Mouse (Mus musculus) neural tube, embryonic 15.5 days (tissue): ENCODE measurements around the gene Ptcd2. TPM values are rescaled to one million over a fixed set of nuclear protein-coding genes. Genes with fewer than 3 reads are reported as not detected.

Experiments
- ATAC-seq: fragments of 200-750 bp; cut with Nextera tagmentation; 2 replicates; pipeline ENCODE4 v1.8.0; 2017; ENCODE audit warnings: mild to moderate bottlenecking, moderate TSS enrichment, moderate library complexity; ENCODE audit not compliant: low FRiP score
- H3K27ac ChIP-seq: fragments of 300-500 bp; sonication (generic); replicated peaks from 2 replicates; pipeline ENCODE4 v1.5.1; 2015; ENCODE audit warnings: mild to moderate bottlenecking, inconsistent platforms
- H3K27me3 ChIP-seq: fragments of 300-500 bp; sonication (generic); replicated peaks from 2 replicates; pipeline ENCODE4 v1.6.1; 2015; ENCODE audit warnings: inconsistent platforms
- H3K36me3 ChIP-seq: fragments of 300-500 bp; sonication (generic); 2 replicates; pipeline ENCODE4 v1.6.1; 2015; ENCODE audit warnings: inconsistent platforms
- H3K4me1 ChIP-seq: fragments of 300-500 bp; sonication (generic); 2 replicates; pipeline ENCODE4 v1.6.1; 2015; ENCODE audit warnings: inconsistent platforms
- H3K4me2 ChIP-seq: fragments of 300-500 bp; sonication (generic); 2 replicates; pipeline ENCODE4 v1.6.1; 2015; ENCODE audit warnings: inconsistent platforms, mild to moderate bottlenecking, moderate library complexity
- H3K4me3 ChIP-seq: fragments of 300-500 bp; sonication (generic); replicated peaks from 2 replicates; pipeline ENCODE4 v1.5.1; 2015; ENCODE audit warnings: mild to moderate bottlenecking, inconsistent platforms
- H3K9ac ChIP-seq: fragments of 300-500 bp; sonication (generic); replicated peaks from 2 replicates; pipeline ENCODE4 v1.6.1; 2015; ENCODE audit warnings: mild to moderate bottlenecking, inconsistent platforms
- H3K9me3 ChIP-seq: fragments of 300-500 bp; sonication (generic); replicated peaks from 2 replicates; pipeline ENCODE4 v1.6.1; 2016; ENCODE audit warnings: inconsistent platforms
- WGBS: fragments of 180-500 bp; shearing (Covaris S2); methylation state at CpG from one replicate; pipeline ENCODE4 v1.1.7; 2015; ENCODE audit warnings: mixed read lengths; 5-methylcytosine and 5-hydroxymethylcytosine counted together
- polyA plus RNA-seq: library from polyadenylated mRNA; unstranded; fragments of >200 nt; fragmentation: Nextera tagmentation; extraction: Ambion mirVana; gene quantifications from 2 replicates; pipeline ENCODE4 v1.2.1, GENCODE M21; 2015

Gene Ptcd2
- polyA plus RNA-seq, 1 experiment from 2014 or later: 59.6 TPM

- H3K4me3 ChIP-seq: no peak overlapping the region
- no peaks in the 10 kb centered on the region for H3K9me3 ChIP-seq
- 91% methylated on average over 7 of the region's 7 CpGs for WGBS
These were observed 24.1 kb downstream of the Ptcd2 start for GRCm38 (mm10) chr13:99320453-99320852.

GRCm38 (mm10) chr13:99317058-99317457 is 27.4 kb downstream of the Ptcd2 start:
- Histone ChIP-seq H3K36me3 (peaks cover 26% of the 10 kb centered on the region), H3K27me3 (no peaks in the 10 kb centered on the region), H3K4me2 (no peak overlapping the region), H3K4me1 (no peaks in the 10 kb centered on the region), H3K27ac (no peak overlapping the region), H3K9me3 (no peaks in the 10 kb centered on the region), H3K4me3 (no peak overlapping the region), H3K9ac (no peak overlapping the region)
- WGBS: 52% methylated on average over 4 of the region's 4 CpGs
- ATAC-seq: no peak; the same call in 1 of the 2 replicates

More at GRCm38 (mm10) chr13:99320453-99320852, 24.1 kb downstream of the Ptcd2 start:
- Histone ChIP-seq H3K4me1 (no peaks in the 10 kb centered on the region), H3K27ac (no peak overlapping the region), H3K4me2 (no peak overlapping the region), H3K27me3 (no peaks in the 10 kb centered on the region), H3K9ac (no peak overlapping the region), H3K36me3 (peaks cover 49% of the 10 kb centered on the region)
- no peak for ATAC-seq

- WGBS: 94% methylated on average over 6 of the region's 6 CpGs
These were observed 28.1 kb downstream of the Ptcd2 start for GRCm38 (mm10) chr13:99316366-99316765.

GRCm38 (mm10) chr13:99314657-99315181 is 29.8 kb downstream of the Ptcd2 start:
- peaks cover 8% of the 10 kb centered on the region for H3K36me3 ChIP-seq
- WGBS: 90% methylated on average over 15 of the region's 15 CpGs
- H3K4me1 ChIP-seq: no peaks in the 10 kb centered on the region
- no peaks in the 10 kb centered on the region for H3K9me3 ChIP-seq
- H3K27ac ChIP-seq: no peak overlapping the region
- ATAC-seq: no peak
- H3K4me2 ChIP-seq: no peak overlapping the region
- no peak overlapping the region for H3K9ac ChIP-seq
- no peaks in the 10 kb centered on the region for H3K27me3 ChIP-seq
- no peak overlapping the region for H3K4me3 ChIP-seq

More at GRCm38 (mm10) chr13:99316366-99316765, 28.1 kb downstream of the Ptcd2 start:
- ATAC-seq: no peak
- Histone ChIP-seq H3K36me3 (peaks cover 24% of the 10 kb centered on the region), H3K27me3 (no peaks in the 10 kb centered on the region), H3K9me3 (no peaks in the 10 kb centered on the region), H3K4me2 (no peak overlapping the region), H3K4me1 (no peaks in the 10 kb centered on the region), H3K9ac (no peak overlapping the region), H3K4me3 (no peak overlapping the region), H3K27ac (no peak overlapping the region)

- no peak overlapping the region for H3K9ac ChIP-seq
- H3K4me1 ChIP-seq: no peaks in the 10 kb centered on the region
- 96% methylated on average over 5 of the region's 5 CpGs for WGBS
- H3K4me3 ChIP-seq: no peak overlapping the region
- no peaks in the 10 kb centered on the region for H3K27me3 ChIP-seq
- no peaks in the 10 kb centered on the region for H3K9me3 ChIP-seq
- H3K4me2 ChIP-seq: no peak overlapping the region
- peaks cover 1% of the 10 kb centered on the region; the same call in 1 of the 2 replicates for H3K36me3 ChIP-seq
- ATAC-seq: no peak
- no peak overlapping the region for H3K27ac ChIP-seq
These were observed 30.4 kb downstream of the Ptcd2 start for GRCm38 (mm10) chr13:99314098-99314497.

GRCm38 (mm10) chr13:99308393-99308792 is 36.1 kb downstream of the Ptcd2 start:
- H3K27ac ChIP-seq: no peak overlapping the region
- H3K27me3 ChIP-seq: no peaks in the 10 kb centered on the region
- WGBS: 89% methylated on average over 8 of the region's 8 CpGs
- no peaks in the 10 kb centered on the region for H3K9me3 ChIP-seq
- H3K4me1 ChIP-seq: peaks cover 5% of the 10 kb centered on the region; the same call in 1 of the 2 replicates
- no peaks in the 10 kb centered on the region for H3K36me3 ChIP-seq
- H3K4me3 ChIP-seq: no peak overlapping the region
- no peak overlapping the region for H3K4me2 ChIP-seq
- ATAC-seq: no peak
- no peak overlapping the region for H3K9ac ChIP-seq

- H3K27me3 ChIP-seq: no peaks in the 10 kb centered on the region
- no peak overlapping the region for H3K4me2 ChIP-seq
- H3K4me1 ChIP-seq: peaks cover 5% of the 10 kb centered on the region; the same call in 1 of the 2 replicates
- WGBS: 78% methylated on average over 5 of the region's 5 CpGs
- ATAC-seq: no peak
- no peak overlapping the region for H3K27ac ChIP-seq
- no peaks in the 10 kb centered on the region for H3K36me3 ChIP-seq
- H3K9me3 ChIP-seq: no peaks in the 10 kb centered on the region
- no peak overlapping the region for H3K4me3 ChIP-seq
- no peak overlapping the region for H3K9ac ChIP-seq
These were observed 36.6 kb downstream of the Ptcd2 start for GRCm38 (mm10) chr13:99307930-99308359.

- H3K36me3 ChIP-seq: no peaks in the 10 kb centered on the region
- no peak overlapping the region for H3K4me2 ChIP-seq
- H3K27ac ChIP-seq: no peak overlapping the region
- H3K27me3 ChIP-seq: no peaks in the 10 kb centered on the region
- H3K4me1 ChIP-seq: peaks cover 5% of the 10 kb centered on the region; the same call in 1 of the 2 replicates
- H3K9ac ChIP-seq: no peak overlapping the region
- WGBS: 86% methylated on average over 8 of the region's 8 CpGs
- no peak overlapping the region for H3K4me3 ChIP-seq
- H3K9me3 ChIP-seq: no peaks in the 10 kb centered on the region
- no peak for ATAC-seq
These were observed 38.3 kb downstream of the Ptcd2 start for GRCm38 (mm10) chr13:99306164-99306563.

GRCm38 (mm10) chr13:99305186-99305585 is 39.3 kb downstream of the Ptcd2 start:
- H3K27me3 ChIP-seq: no peaks in the 10 kb centered on the region
- H3K9me3 ChIP-seq: no peaks in the 10 kb centered on the region
- no peak overlapping the region for H3K4me3 ChIP-seq
- WGBS: 90% methylated on average over 1 of the region's 1 CpGs
- peaks cover 5% of the 10 kb centered on the region; the same call in 1 of the 2 replicates for H3K4me1 ChIP-seq
- no peak overlapping the region for H3K27ac ChIP-seq
- no peak for ATAC-seq
- no peak overlapping the region for H3K4me2 ChIP-seq
- H3K9ac ChIP-seq: no peak overlapping the region
- no peaks in the 10 kb centered on the region for H3K36me3 ChIP-seq

- no peaks in the 10 kb centered on the region for H3K36me3 ChIP-seq
- H3K4me2 ChIP-seq: no peak overlapping the region
- no peak overlapping the region for H3K27ac ChIP-seq
- no peak overlapping the region for H3K9ac ChIP-seq
- H3K9me3 ChIP-seq: no peaks in the 10 kb centered on the region
- no peaks in the 10 kb centered on the region for H3K27me3 ChIP-seq
- peaks cover 5% of the 10 kb centered on the region; the same call in 1 of the 2 replicates for H3K4me1 ChIP-seq
- ATAC-seq: no peak
- WGBS: 82% methylated on average over 11 of the region's 11 CpGs
- no peak overlapping the region for H3K4me3 ChIP-seq
These were observed 40.1 kb downstream of the Ptcd2 start for GRCm38 (mm10) chr13:99304365-99304764.

- no peak for ATAC-seq
- H3K36me3 ChIP-seq: no peaks in the 10 kb centered on the region
- H3K4me2 ChIP-seq: no peak overlapping the region
- no peak overlapping the region for H3K4me3 ChIP-seq
- H3K9me3 ChIP-seq: no peaks in the 10 kb centered on the region
- no peaks in the 10 kb centered on the region for H3K27me3 ChIP-seq
- no peak overlapping the region for H3K9ac ChIP-seq
- H3K4me1 ChIP-seq: peaks cover 5% of the 10 kb centered on the region; the same call in 1 of the 2 replicates
- H3K27ac ChIP-seq: no peak overlapping the region
- WGBS: 58% methylated on average over 5 of the region's 5 CpGs
These were observed 40.7 kb downstream of the Ptcd2 start for GRCm38 (mm10) chr13:99303846-99304245.

- H3K36me3 ChIP-seq: no peaks in the 10 kb centered on the region
- ATAC-seq: no peak
- peaks cover 5% of the 10 kb centered on the region; the same call in 1 of the 2 replicates for H3K4me1 ChIP-seq
- no peak overlapping the region for H3K4me2 ChIP-seq
- 74% methylated on average over 5 of the region's 5 CpGs for WGBS
- H3K9me3 ChIP-seq: no peaks in the 10 kb centered on the region
- H3K4me3 ChIP-seq: no peak overlapping the region
- no peaks in the 10 kb centered on the region for H3K27me3 ChIP-seq
- H3K27ac ChIP-seq: no peak overlapping the region
- H3K9ac ChIP-seq: no peak overlapping the region
These were observed 44.6 kb downstream of the Ptcd2 start for GRCm38 (mm10) chr13:99299921-99300320.
